Mouse (Mus musculus) MEL (cell line): ENCODE data around the gene Prex1. TPM values are rescaled to one million over a fixed set of nuclear protein-coding genes. Genes with fewer than 3 reads are reported as not detected.

ENCODE experiments used
- DNase-seq: peaks from one replicate; pipeline ENCODE4 v3.0.0; 2011; ENCODE audit warnings: low read depth, low spot score
- H3K27ac ChIP-seq: 2 replicates; pipeline ENCODE4 v1.5.1; 2012; ENCODE audit warnings: low read depth, mild to moderate bottlenecking, control low read depth, low read length, moderate library complexity; ENCODE audit not compliant: control insufficient read depth
- H3K27me3 ChIP-seq, 2 experiments: fragments of 150-350 bp in 1 of 2; sonication (generic) in 1 of 2; 2 replicates each; pipeline ENCODE4 v1.6.1; 2012; ENCODE audit warnings: low read length in 2 of 2, mild to moderate bottlenecking in 2 of 2, improper control_type of control experiment in 1 of 2, moderate library complexity in 1 of 2; ENCODE audit not compliant: insufficient read depth in 2 of 2, control insufficient read depth in 1 of 2
- H3K36me3 ChIP-seq, 2 experiments: 2 replicates each; pipeline ENCODE4 v1.6.1; 2012 to 2014; ENCODE audit warnings: low read length in 2 of 2, improper control_type of control experiment in 1 of 2, inconsistent platforms in 1 of 2, mild to moderate bottlenecking in 1 of 2; ENCODE audit not compliant: insufficient read depth in 2 of 2, control insufficient read depth in 1 of 2
- H3K4me1 ChIP-seq, 2 experiments: fragments of 150-350 bp in 1 of 2; sonication (generic) in 1 of 2; 2 replicates each; pipeline ENCODE4 v1.6.1; 2012; ENCODE audit warnings: low read length in 2 of 2, improper control_type of control experiment in 1 of 2, mild to moderate bottlenecking in 1 of 2; ENCODE audit not compliant: insufficient read depth in 2 of 2, control insufficient read depth in 1 of 2
- H3K4me3 ChIP-seq, 2 experiments: fragments of 150-350 bp in 1 of 2; sonication (generic) in 1 of 2; 2 replicates each; pipeline ENCODE4 v1.5.1; 2012; ENCODE audit warnings: low read depth in 2 of 2, low read length in 2 of 2, mild to moderate bottlenecking in 2 of 2, moderate library complexity in 2 of 2, control low read depth in 1 of 2, improper control_type of control experiment in 1 of 2; ENCODE audit not compliant: control insufficient read depth in 1 of 2, insufficient read depth in 1 of 2
- H3K79me2 ChIP-seq: 2 replicates; pipeline ENCODE4 v1.6.1; 2012; ENCODE audit warnings: mild to moderate bottlenecking, low read length, moderate library complexity; ENCODE audit not compliant: control insufficient read depth, poor library complexity, insufficient read depth
- H3K9ac ChIP-seq: 2 replicates; pipeline ENCODE4 v1.6.1; 2012; ENCODE audit warnings: low read depth, mild to moderate bottlenecking, control low read depth, low read length, moderate library complexity; ENCODE audit not compliant: control insufficient read depth, poor library complexity, severe bottlenecking
- H3K9me3 ChIP-seq: fragments of 150-350 bp; sonication (generic); replicated peaks from 2 replicates; pipeline ENCODE4 v1.6.1; 2012; ENCODE audit warnings: mild to moderate bottlenecking, low read length, improper control_type of control experiment, moderate library complexity; ENCODE audit not compliant: insufficient read depth
- E2F4 ChIP-seq: IDR thresholded peaks from 2 replicates; pipeline ENCODE4 v1.6.1; 2011; ENCODE audit warnings: low read depth, low read length, improper control_type of control experiment, borderline replicate concordance
- ELF1 ChIP-seq: IDR thresholded peaks from 2 replicates; pipeline ENCODE4 v1.6.1; 2014; ENCODE audit warnings: low read depth, mild to moderate bottlenecking, inconsistent platforms, low read length, improper control_type of control experiment, moderate library complexity
- ETS1 ChIP-seq: IDR thresholded peaks from 2 replicates; pipeline ENCODE4 v1.6.1; 2012; ENCODE audit warnings: low read depth, mild to moderate bottlenecking, inconsistent platforms, low read length, improper control_type of control experiment, moderate library complexity
- GABPA ChIP-seq: IDR thresholded peaks from 2 replicates; pipeline ENCODE4 v1.6.1; 2012; ENCODE audit warnings: low read depth, mild to moderate bottlenecking, inconsistent platforms, low read length, improper control_type of control experiment, moderate library complexity
- MAX ChIP-seq: IDR thresholded peaks from 2 replicates; pipeline ENCODE4 v1.6.1; 2011; ENCODE audit warnings: low read length, improper control_type of control experiment
- MAZ ChIP-seq: IDR thresholded peaks from 2 replicates; pipeline ENCODE4 v1.6.1; 2012; ENCODE audit warnings: low read depth, mild to moderate bottlenecking, inconsistent platforms, low read length, improper control_type of control experiment
- MEF2A ChIP-seq: IDR thresholded peaks from 2 replicates; pipeline ENCODE4 v1.6.1; 2014; ENCODE audit warnings: low read depth, mild to moderate bottlenecking, inconsistent platforms, low read length, improper control_type of control experiment; ENCODE audit not compliant: poor library complexity, insufficient replicate concordance, severe bottlenecking; ENCODE audit errors: extremely low read depth
- MXI1 ChIP-seq: IDR thresholded peaks from 2 replicates; pipeline ENCODE4 v1.6.1; 2011; ENCODE audit warnings: mild to moderate bottlenecking, low read depth, low read length, improper control_type of control experiment
- MYB ChIP-seq: IDR thresholded peaks from 2 replicates; pipeline ENCODE4 v1.6.1; 2011; ENCODE audit warnings: mild to moderate bottlenecking, low read depth, low read length, improper control_type of control experiment
- POLR2AphosphoS5 ChIP-seq: IDR thresholded peaks from 2 replicates; pipeline ENCODE4 v1.6.1; 2012; ENCODE audit warnings: low read depth, borderline replicate concordance, mild to moderate bottlenecking, inconsistent platforms, low read length, moderate library complexity, mixed read lengths
- RAD21 ChIP-seq: IDR thresholded peaks from 2 replicates; pipeline ENCODE4 v1.6.1; 2011; ENCODE audit warnings: mild to moderate bottlenecking, low read depth, low read length, improper control_type of control experiment
- RCOR1 ChIP-seq: IDR thresholded peaks from 2 replicates; pipeline ENCODE4 v1.6.1; 2012; ENCODE audit warnings: low read depth, mild to moderate bottlenecking, inconsistent platforms, low read length, improper control_type of control experiment
- SIN3A ChIP-seq: IDR thresholded peaks from 2 replicates; pipeline ENCODE4 v1.6.1; 2012; ENCODE audit warnings: low read length, improper control_type of control experiment, inconsistent platforms
- TAL1 ChIP-seq: IDR thresholded peaks from 2 replicates; pipeline ENCODE4 v1.6.1; 2012; ENCODE audit warnings: mild to moderate bottlenecking, inconsistent platforms, low read length, moderate library complexity, mixed read lengths
- UBTF ChIP-seq: IDR thresholded peaks from 2 replicates; pipeline ENCODE4 v1.6.1; 2012; ENCODE audit warnings: low read depth, mild to moderate bottlenecking, inconsistent platforms, low read length, improper control_type of control experiment, moderate library complexity, borderline replicate concordance; ENCODE audit not compliant: insufficient read depth
- USF1 ChIP-seq: IDR thresholded peaks from 2 replicates; pipeline ENCODE4 v1.6.1; 2014; ENCODE audit warnings: low read depth, mild to moderate bottlenecking, inconsistent platforms, low read length, improper control_type of control experiment, moderate library complexity
- USF2 ChIP-seq, 2 experiments: IDR thresholded peaks; 2 replicates each; pipeline ENCODE4 v1.6.1; 2011 to 2012; ENCODE audit warnings: improper control_type of control experiment in 2 of 2, low read length in 2 of 2, borderline replicate concordance in 1 of 2, inconsistent platforms in 1 of 2, low read depth in 1 of 2, mild to moderate bottlenecking in 1 of 2; ENCODE audit not compliant: insufficient read depth in 1 of 2
- ZKSCAN1 ChIP-seq: IDR thresholded peaks from 2 replicates; pipeline ENCODE4 v1.6.1; 2012; ENCODE audit warnings: low read depth, mild to moderate bottlenecking, inconsistent platforms, low read length, improper control_type of control experiment, moderate library complexity
- ZNF384 ChIP-seq: IDR thresholded peaks from 2 replicates; pipeline ENCODE4 v1.6.1; 2012; ENCODE audit warnings: low read depth, mild to moderate bottlenecking, inconsistent platforms, low read length, improper control_type of control experiment
- polyA plus RNA-seq, 2 experiments: library from polyadenylated mRNA; stranded (reverse) in 1 of 2; unstranded in 1 of 2; fragments of >175 nt in 1 of 2; fragments of >200 nt in 1 of 2; gene quantifications; 2 replicates each; pipeline versions ENCODE4 v1.2.1 to v1.2.4; 2012; ENCODE audit warnings: low replicate concordance in 2 of 2, low read depth in 1 of 2; ENCODE audit not compliant: insufficient read length in 2 of 2, insufficient read depth in 1 of 2, missing spikeins in 1 of 2
- total RNA-seq: library from RNA; depleted of rRNA; stranded (reverse); fragments of 300-350 nt; gene quantifications from 2 replicates; pipeline ENCODE4 v1.2.3, GENCODE M21; 2012

Gene Prex1
- total and polyA plus RNA-seq, 3 experiments, result 8.0 to 33.1 (median 15.8) TPM

GRCm38 (mm10) chr2:166685824-166686223 lies 27.8 kb downstream of the Prex1 start:
- Histone ChIP-seq H3K79me2 (0 out of 2 replicates have a peak, but pooled peaks cover 1% of the 10 kb centered on the region), H3K4me3 (no peak overlapping the region), H3K9me3 (no peaks in the 10 kb centered on the region), H3K27ac (no peak overlapping the region), H3K27me3 (no peaks in the 10 kb centered on the region), H3K36me3 (peaks cover 0 to 4% of the 10 kb centered on the region in 2 experiments; a peak in 1 of 4 replicates), H3K4me1 (peaks cover 2 to 12% of the 10 kb centered on the region in 2 experiments), H3K9ac (no peak overlapping the region)
- DNase-seq, result no peak
- TF ChIP-seq USF2 (IDR thresholded peaks at IDR 0.05; ENCODE audit: borderline replicate concordance in 1 of 2, insufficient read depth in 1 of 2, low read depth in 1 of 2, low read length in 2 of 2) (no peak), E2F4 (no peak), MEF2A (no peak), ZKSCAN1 (no peak), ETS1 (no peak), ZNF384 (no peak), MAZ (no peak), POLR2AphosphoS5 (no peak), ELF1 (no peak)

- H3K4me3 ChIP-seq, result peak overlapping the region; percentile 59 to 63
- no peaks in the 10 kb centered on the region for H3K27me3 ChIP-seq
- H3K36me3 ChIP-seq, result peaks cover 0 to 4% of the 10 kb centered on the region in 2 experiments; a peak in 1 of 4 replicates
- no peaks in the 10 kb centered on the region for H3K9me3 ChIP-seq
- H3K4me1 ChIP-seq, result peaks cover 2 to 12% of the 10 kb centered on the region in 2 experiments
- peak overlapping the region; percentile 21; the same call in 1 of the 2 replicates for H3K27ac ChIP-seq
- peak; percentile 69 for TF ChIP-seq MXI1
- no peak for TF ChIP-seq MYB
- no peak for TF ChIP-seq MAZ
- no peak for TF ChIP-seq GABPA
- TF ChIP-seq E2F4, result no peak
- peak; percentile 27; the same call in 1 of the 2 replicates for TF ChIP-seq TAL1
- 0 out of 2 replicates have a peak, but pooled peaks have one; percentile 9 for TF ChIP-seq RCOR1
- peak; percentile 88 for TF ChIP-seq USF1
- 0 out of 2 replicates have a peak, but pooled peaks have one; percentile 69 for TF ChIP-seq MAX
- TF ChIP-seq SIN3A, result peak; percentile 36; the same call in 1 of the 2 replicates
- no peak for TF ChIP-seq UBTF
- 0 out of 4 replicates have a peak, but pooled peaks of 1 of the 2 experiments have one; percentile 26 for TF ChIP-seq USF2 (IDR thresholded peaks at IDR 0.05; ENCODE audit: borderline replicate concordance in 1 of 2, insufficient read depth in 1 of 2, low read depth in 1 of 2, low read length in 2 of 2)
- no peak for TF ChIP-seq RAD21
- 0 out of 2 replicates have a peak, but pooled peaks have one; percentile 18 for TF ChIP-seq ELF1
- TF ChIP-seq ZKSCAN1, result no peak
- peak overlapping the region; percentile 23; the same call in 1 of the 2 replicates for H3K9ac ChIP-seq
- DNase-seq, result peak; percentile 66
- no peaks in the 10 kb centered on the region for H3K79me2 ChIP-seq
These were observed 29.6 kb downstream of the Prex1 start for GRCm38 (mm10) chr2:166683885-166684544.
